Mouse (Mus musculus) C2C12 (cell line): Measurements from ENCODE around the gene Kcnd2.

ENCODE experiments used
- CEBPB ChIP-seq: IDR thresholded peaks from one replicate; pipeline ENCODE4 v1.6.1; 2011; ENCODE audit warnings: low read depth, mild to moderate bottlenecking, control low read depth, moderate library complexity
- CTCF ChIP-seq: IDR thresholded peaks from one replicate; pipeline ENCODE4 v1.5.1; 2011; ENCODE audit not compliant: control insufficient read depth, insufficient read depth, insufficient read length
- MYOD1 ChIP-seq: IDR thresholded peaks from one replicate; pipeline ENCODE4 v1.6.1; 2011; ENCODE audit warnings: low read depth; ENCODE audit not compliant: control insufficient read depth, insufficient read length
- USF1 ChIP-seq: IDR thresholded peaks from one replicate; pipeline ENCODE4 v1.6.1; 2011; ENCODE audit warnings: low read depth, mild to moderate bottlenecking, control low read depth, moderate library complexity

DNA sequence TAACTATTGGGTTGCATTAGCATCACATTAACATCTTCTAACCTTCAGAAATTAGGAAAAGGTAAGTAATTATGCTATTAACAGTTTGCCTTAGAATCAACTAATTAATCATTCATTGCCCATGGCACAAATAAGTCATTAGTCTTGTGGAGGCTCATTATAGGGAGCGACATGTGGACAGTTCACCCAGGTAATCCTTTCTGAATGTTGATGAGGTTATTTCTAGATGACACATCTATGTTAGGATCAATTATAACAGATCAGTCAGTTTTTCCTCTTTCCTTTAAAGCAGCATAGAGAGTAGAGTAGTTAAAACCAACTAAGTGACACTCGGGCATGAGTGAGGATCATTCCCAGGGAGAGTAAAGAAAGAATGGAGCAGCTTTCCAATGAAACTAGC, 267.4 kb downstream of the Kcnd2 start:
- no peak for TF ChIP-seq CTCF
- no peak for TF ChIP-seq MYOD1
- no peak for TF ChIP-seq USF1
- TF ChIP-seq CEBPB: no peak
